9 mouse cellular contexts compared by ENCODE assay signal in genomic region chr16:37653058-37653457, GRCm38 (mm10). TPM values are rescaled to one million over a fixed set of nuclear protein-coding genes. Genes with fewer than 3 reads are reported as not detected.
DNase-seq lines count a peak whose midpoint lies in the region; ATAC-seq lines count a peak whose summit lies in the region.
"Had no signal": no experiment of that assay in that cellular context is flagged by ENCODE, and none has a peak within 500 bp of the region (broad histone marks: within the 10 kb centered on the region; RNA-seq: fewer than 3 reads in every experiment).

No protein-coding gene starts in this region.

- peak; percentile 53 for DNase-seq in cerebellum, adult 9-10 months
- no peak for DNase-seq in cerebellum, adult 18-20 months
- peak; percentile 22 for DNase-seq in A20 (ENCODE audit: low read depth, low spot score)
- DNase-seq in thymus, postnatal 25 days = no peak
- DNase-seq in urinary bladder, postnatal 14 days (ENCODE audit: low spot score) = no peak
- DNase-seq in urinary bladder, adult 18-20 months (ENCODE audit: low spot score in 2 of 2) = no peak
- DNase-seq: kidney, postnatal 14 days had no signal

- H3K4me1 ChIP-seq in heart, embryonic 16.5 days (ENCODE audit: control insufficient read depth, insufficient read depth, low read length) = peaks cover 17% of the 10 kb centered on the region
- peaks cover 32% of the 10 kb centered on the region for H3K4me1 ChIP-seq in liver, embryonic 15.5 days (replicated peaks)

- H3K4me2 ChIP-seq in heart, embryonic 16.5 days (ENCODE audit: low read depth, low read length) = peak overlapping the region; percentile 75
- H3K4me2 ChIP-seq in liver, embryonic 15.5 days = peak overlapping the region; percentile 75

- peaks cover 4% of the 10 kb centered on the region for H3K36me3 ChIP-seq in heart, embryonic 16.5 days (ENCODE audit: control insufficient read depth, insufficient read depth)
- H3K36me3 ChIP-seq in liver, embryonic 15.5 days (replicated peaks) = peaks cover 4% of the 10 kb centered on the region

- no peak overlapping the region for H3K27ac ChIP-seq in heart, embryonic 16.5 days (ENCODE audit: low read length)
- H3K27ac ChIP-seq in liver, embryonic 15.5 days (replicated peaks) = peak overlapping the region; percentile 38; the same call in 1 of the 2 replicates

- no peaks in the 10 kb centered on the region for H3K27me3 ChIP-seq in heart, embryonic 16.5 days (ENCODE audit: control insufficient read depth, insufficient read depth, low read length)
- no peaks in the 10 kb centered on the region for H3K27me3 ChIP-seq in liver, embryonic 15.5 days

- ATAC-seq in heart, embryonic 16.5 days (replicated peaks; ENCODE audit: extremely low read depth, insufficient read depth, low FRiP score) = no peak
- no peak for ATAC-seq in liver, embryonic 15.5 days (ENCODE audit: insufficient read depth)

- 70% methylated on average over 1 of the region's 1 CpGs for WGBS in heart, embryonic 16.5 days
- 80% methylated on average over 1 of the region's 1 CpGs for WGBS in liver, embryonic 15.5 days (ENCODE audit: insufficient replicate concordance)

- no peaks in the 10 kb centered on the region for H3K9me3 ChIP-seq in heart, embryonic 16.5 days (replicated peaks; ENCODE audit: control insufficient read depth, low read length)
- no peaks in the 10 kb centered on the region for H3K9me3 ChIP-seq in liver, embryonic 15.5 days (replicated peaks)

- H3K4me3 ChIP-seq in heart, embryonic 16.5 days (ENCODE audit: low read length) = peak overlapping the region; percentile 92
- peak overlapping the region; percentile 75 for H3K4me3 ChIP-seq in liver, embryonic 15.5 days (replicated peaks)

- H3K9ac ChIP-seq in heart, embryonic 16.5 days (ENCODE audit: low read length) = peak overlapping the region; percentile 97
- H3K9ac ChIP-seq in liver, embryonic 15.5 days = no peak overlapping the region

RNA-seq across cellular contexts. Expression of gene Ndufb4, which starts 1.2 kb away (rescaled TPM):
- 86.9 and 106 TPM in 2 replicates for polyA plus RNA-seq in heart, embryonic 16.5 days (2015; fragmentation: Nextera tagmentation; extraction: Ambion mirVana)
- polyA plus RNA-seq in liver, embryonic 15.5 days (2015; fragmentation: Nextera tagmentation; extraction: Ambion mirVana) = 21.5 and 31.8 TPM in 2 replicates

Comparison
In these comparisons a context has a peak if more than half of its experiments do, and no peak if none do; other contexts are left out.
1. DNase-seq: peak in cerebellum, adult 9-10 months (single experiment) and A20 (single experiment); none in cerebellum, adult 18-20 months (0 of 2), thymus, postnatal 25 days (single experiment), urinary bladder, postnatal 14 days (single experiment) and urinary bladder, adult 18-20 months (0 of 2).